Mouse (Mus musculus) CH12.LX (cell line): Measurements from ENCODE around the gene Kcnb1. TPM values are rescaled to one million over a fixed set of nuclear protein-coding genes. Genes with fewer than 3 reads are reported as not detected.

Experiments
- DNase-seq: peaks from one replicate; pipeline ENCODE4 v3.0.0-alpha.2; 2013; ENCODE audit errors: extremely low read depth
- H3K27ac ChIP-seq: 2 replicates; pipeline ENCODE4 v1.5.1; 2012; ENCODE audit warnings: low read depth, mild to moderate bottlenecking, control low read depth, moderate library complexity; ENCODE audit not compliant: insufficient read depth
- H3K27me3 ChIP-seq: replicated peaks from 2 replicates; pipeline ENCODE3; 2012; ENCODE audit warnings: inconsistent platforms
- H3K36me3 ChIP-seq, 2 experiments: replicated peaks in 1 of 2; 2 replicates each; pipeline versions ENCODE3 to v1.6.1; 2012; ENCODE audit warnings: inconsistent platforms in 1 of 2, low read length in 1 of 2, mild to moderate bottlenecking in 1 of 2, mixed read lengths in 1 of 2, moderate library complexity in 1 of 2; ENCODE audit not compliant: control insufficient read depth in 1 of 2, insufficient read depth in 1 of 2
- H3K4me1 ChIP-seq, 2 experiments: 2 replicates each; pipeline ENCODE4 v1.6.1; 2012; ENCODE audit warnings: inconsistent platforms in 1 of 2, moderate library complexity in 1 of 2; ENCODE audit not compliant: insufficient read depth in 2 of 2, control insufficient read depth in 1 of 2
- H3K4me2 ChIP-seq: 2 replicates; pipeline ENCODE4 v1.6.1; 2012; ENCODE audit warnings: low read depth, mild to moderate bottlenecking, control low read depth; ENCODE audit not compliant: poor library complexity, insufficient read depth, severe bottlenecking
- H3K4me3 ChIP-seq, 3 experiments: fragments of 150-350 bp in 1 of 3; sonication (generic) in 1 of 3; replicated peaks in 1 of 3; 2 replicates each; pipeline versions ENCODE3 to v1.5.1; 2011 to 2012; ENCODE audit warnings: low read depth in 2 of 3, low read length in 2 of 3, mild to moderate bottlenecking in 2 of 3, moderate library complexity in 2 of 3, control low read depth in 1 of 3, improper control_type of control experiment in 1 of 3, inconsistent platforms in 1 of 3, mixed read lengths in 1 of 3; ENCODE audit not compliant: poor library complexity in 1 of 3
- H3K79me2 ChIP-seq: replicated peaks from 2 replicates; pipeline ENCODE4 v1.6.1; 2012; ENCODE audit warnings: mild to moderate bottlenecking, moderate library complexity; ENCODE audit not compliant: control insufficient read depth, poor library complexity, insufficient read depth, severe bottlenecking; ENCODE audit errors: extremely low read depth
- H3K9ac ChIP-seq: 2 replicates; pipeline ENCODE4 v1.6.1; 2012; ENCODE audit warnings: low read depth, mild to moderate bottlenecking, control low read depth, moderate library complexity; ENCODE audit not compliant: insufficient read depth
- H3K9me3 ChIP-seq: replicated peaks from 2 replicates; pipeline ENCODE3; 2012; ENCODE audit warnings: low read length, inconsistent platforms, mixed read lengths
- BHLHE40 ChIP-seq: IDR thresholded peaks from 2 replicates; pipeline ENCODE4 v1.6.1; 2011; ENCODE audit warnings: mild to moderate bottlenecking, low read depth, low read length, improper control_type of control experiment
- CHD2 ChIP-seq: IDR thresholded peaks from 2 replicates; pipeline ENCODE4 v1.6.1; 2011; ENCODE audit warnings: low read length, improper control_type of control experiment
- E2F4 ChIP-seq: IDR thresholded peaks from 2 replicates; pipeline ENCODE4 v1.6.1; 2011; ENCODE audit warnings: low read depth, low read length, improper control_type of control experiment; ENCODE audit not compliant: insufficient replicate concordance
- ELF1 ChIP-seq: IDR thresholded peaks from 2 replicates; pipeline ENCODE4 v1.6.1; 2014; ENCODE audit warnings: low read depth, mild to moderate bottlenecking, inconsistent platforms, low read length, improper control_type of control experiment
- EP300 ChIP-seq: IDR thresholded peaks from 2 replicates; pipeline ENCODE4 v1.6.1; 2011; ENCODE audit warnings: low read length, improper control_type of control experiment
- ETS1 ChIP-seq: conservative IDR thresholded peaks from 2 replicates; pipeline ENCODE4 v1.6.1; 2012; ENCODE audit warnings: low read depth, mild to moderate bottlenecking, inconsistent platforms, low read length, improper control_type of control experiment, moderate library complexity
- GABPA ChIP-seq: IDR thresholded peaks from 2 replicates; pipeline ENCODE4 v1.6.1; 2012; ENCODE audit warnings: low read depth, low read length, improper control_type of control experiment, inconsistent platforms; ENCODE audit not compliant: insufficient replicate concordance
- HCFC1 ChIP-seq: IDR thresholded peaks from 2 replicates; pipeline ENCODE4 v1.6.1; 2012; ENCODE audit warnings: low read depth, mild to moderate bottlenecking, inconsistent platforms, low read length, improper control_type of control experiment
- IRF4 ChIP-seq: IDR thresholded peaks from 2 replicates; pipeline ENCODE4 v1.6.1; 2014; ENCODE audit warnings: low read depth, mild to moderate bottlenecking, inconsistent platforms, low read length, improper control_type of control experiment
- JUN ChIP-seq: IDR thresholded peaks from 2 replicates; pipeline ENCODE4 v1.6.1; 2011; ENCODE audit warnings: low read depth, mild to moderate bottlenecking, low read length, improper control_type of control experiment, moderate library complexity; ENCODE audit not compliant: insufficient read depth
- JUND ChIP-seq: conservative IDR thresholded peaks from 2 replicates; pipeline ENCODE4 v1.6.1; 2011; ENCODE audit warnings: low read depth, low read length, improper control_type of control experiment
- KAT2A ChIP-seq: IDR thresholded peaks from 2 replicates; pipeline ENCODE4 v1.6.1; 2012; ENCODE audit warnings: low read length, improper control_type of control experiment, inconsistent platforms; ENCODE audit not compliant: insufficient replicate concordance
- MAFK ChIP-seq: IDR thresholded peaks from 2 replicates; pipeline ENCODE4 v1.6.1; 2011; ENCODE audit warnings: low read length, improper control_type of control experiment; ENCODE audit not compliant: insufficient replicate concordance
- MAZ ChIP-seq: IDR thresholded peaks from 2 replicates; pipeline ENCODE4 v1.6.1; 2012; ENCODE audit warnings: low read depth, mild to moderate bottlenecking, inconsistent platforms, low read length, improper control_type of control experiment, moderate library complexity
- MEF2A ChIP-seq: IDR thresholded peaks from 2 replicates; pipeline ENCODE4 v1.6.1; 2014; ENCODE audit warnings: low read depth, mild to moderate bottlenecking, inconsistent platforms, low read length, improper control_type of control experiment, borderline replicate concordance
- NELFE ChIP-seq: IDR thresholded peaks from 2 replicates; pipeline ENCODE4 v1.6.1; 2011; ENCODE audit warnings: low read depth, low read length, improper control_type of control experiment
- NRF1 ChIP-seq: IDR thresholded peaks from 2 replicates; pipeline ENCODE4 v1.6.1; 2014; ENCODE audit warnings: low read depth, mild to moderate bottlenecking, inconsistent platforms, low read length, improper control_type of control experiment, moderate library complexity
- POLR2AphosphoS2 ChIP-seq: IDR thresholded peaks from 2 replicates; pipeline ENCODE4 v1.6.1; 2011; ENCODE audit warnings: low read depth, low read length, improper control_type of control experiment
- RCOR1 ChIP-seq: conservative IDR thresholded peaks from 2 replicates; pipeline ENCODE4 v1.6.1; 2012; ENCODE audit warnings: low read depth, mild to moderate bottlenecking, inconsistent platforms, low read length, improper control_type of control experiment
- SIN3A ChIP-seq: IDR thresholded peaks from 2 replicates; pipeline ENCODE4 v1.6.1; 2012; ENCODE audit warnings: low read length, improper control_type of control experiment, inconsistent platforms
- SMC3 ChIP-seq: IDR thresholded peaks from 2 replicates; pipeline ENCODE4 v1.6.1; 2011; ENCODE audit warnings: low read depth, low read length, improper control_type of control experiment
- TBP ChIP-seq: conservative IDR thresholded peaks from 2 replicates; pipeline ENCODE4 v1.6.1; 2011; ENCODE audit warnings: low read depth, low read length, improper control_type of control experiment
- TCF12 ChIP-seq: IDR thresholded peaks from 2 replicates; pipeline ENCODE4 v1.6.1; 2014; ENCODE audit warnings: low read depth, mild to moderate bottlenecking, inconsistent platforms, low read length, improper control_type of control experiment
- USF1 ChIP-seq: IDR thresholded peaks from 2 replicates; pipeline ENCODE4 v1.6.1; 2014; ENCODE audit warnings: low read depth, mild to moderate bottlenecking, inconsistent platforms, low read length, improper control_type of control experiment
- USF2 ChIP-seq: conservative IDR thresholded peaks from 2 replicates; pipeline ENCODE4 v1.6.1; 2011; ENCODE audit warnings: low read depth, low read length, improper control_type of control experiment
- ZC3H11A ChIP-seq: IDR thresholded peaks from 2 replicates; pipeline ENCODE4 v1.6.1; 2012; ENCODE audit warnings: low read depth, mild to moderate bottlenecking, inconsistent platforms, low read length, improper control_type of control experiment
- ZMIZ1 ChIP-seq: IDR thresholded peaks from 2 replicates; pipeline ENCODE4 v1.6.1; 2012; ENCODE audit warnings: low read depth, mild to moderate bottlenecking, inconsistent platforms, low read length, improper control_type of control experiment
- dilution Hi-C: fragments of 300-500 bp; cut with MboI; formaldehyde crosslinking; loops from 2 replicates; pipeline ENCODE4 v1.14.3; 2020; ENCODE audit warnings: low sequenced_read_pairs; ENCODE audit not compliant: extremely low pct_unique_long_range_greater_than_20kb, extremely low pct_ligation_motif_present
- in situ Hi-C: fragments of 300-500 bp; cut with MboI; formaldehyde crosslinking; loops from 3 replicates; pipeline ENCODE4 v1.14.3; 2019; ENCODE audit warnings: low sequenced_read_pairs, low pct_ligation_motif_present, low pct_unique_long_range_greater_than_20kb, mixed read lengths
- polyA plus RNA-seq: library from polyadenylated mRNA; unstranded; fragments of >175 nt; gene quantifications from 2 replicates; pipeline ENCODE4 v1.2.1, GENCODE M21; 2012; ENCODE audit warnings: low read depth; ENCODE audit not compliant: insufficient read length
- total RNA-seq, 2 experiments: library from RNA; depleted of rRNA; stranded (reverse); fragments of 300-350 nt in 1 of 2; fragments of >200 nt in 1 of 2; gene quantifications; 2 replicates each; pipeline ENCODE4 v1.2.3; 2012 to 2014

Kcnb1 gene
- total and polyA plus RNA-seq, 3 experiments: 2.5 to 6.6 (median 5.1) TPM

DNA sequence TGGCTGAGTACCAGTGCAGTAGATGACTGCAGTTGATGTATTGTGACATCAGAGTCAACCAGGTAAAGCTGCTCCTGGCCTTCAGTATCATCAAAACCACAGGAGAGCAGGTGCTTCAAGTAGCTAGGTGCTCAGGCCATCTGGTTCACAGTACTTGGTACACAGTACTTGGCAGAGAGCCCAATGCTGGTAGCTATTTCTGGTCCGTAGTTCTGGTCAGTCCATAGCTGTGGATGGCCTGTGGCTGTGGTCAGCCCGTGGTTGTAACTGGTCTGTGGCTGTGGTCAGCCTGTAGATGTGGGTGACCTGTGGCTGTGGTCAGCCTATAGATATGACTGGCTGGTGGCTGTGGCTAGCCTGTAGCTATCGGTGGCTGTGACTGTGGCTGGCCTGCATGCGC lies 95.3 kb downstream of the Kcnb1 start:
- H3K9me3 ChIP-seq: peaks cover 7% of the 10 kb centered on the region
- peaks cover 7 to 8% of the 10 kb centered on the region in 2 experiments; a peak in 3 of 4 replicates for H3K4me1 ChIP-seq
- in situ Hi-C loops: no loop called here

DNA sequence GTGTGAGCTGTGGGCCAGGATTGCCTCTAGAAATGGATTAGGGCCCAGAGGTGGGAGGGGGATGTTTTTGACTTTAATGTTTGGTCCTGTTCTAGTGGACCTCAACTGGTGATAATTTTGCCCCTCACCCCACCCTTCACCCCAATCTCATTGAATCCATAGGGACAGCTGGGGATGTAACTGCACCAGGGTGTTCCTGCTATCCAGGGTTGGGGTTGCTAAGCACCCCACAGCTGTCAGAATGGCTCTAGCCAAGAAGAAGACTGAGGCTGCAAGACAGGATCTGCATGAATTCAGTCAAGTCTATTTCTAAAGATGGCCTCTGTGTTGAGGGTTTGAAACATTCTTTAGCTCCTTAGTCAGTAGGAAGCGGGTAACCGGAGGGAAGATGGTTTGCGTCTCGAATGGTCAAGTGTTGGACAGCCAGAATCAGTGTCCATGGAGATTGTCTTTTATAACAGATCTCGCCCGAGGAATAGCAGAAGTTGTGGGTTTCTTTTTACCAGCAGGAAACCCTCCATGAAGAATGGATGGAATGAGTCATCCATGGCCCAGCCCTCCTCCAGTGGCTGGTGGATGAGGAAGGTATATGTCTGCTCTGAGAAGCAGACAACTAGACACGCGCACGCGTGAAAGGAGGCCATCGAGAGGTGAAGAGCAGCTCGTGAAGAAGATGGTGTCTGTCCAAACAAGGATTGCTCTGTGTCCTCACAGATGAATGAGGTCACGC lies 96.6 kb downstream of the Kcnb1 start:
- H3K27ac ChIP-seq: no peak overlapping the region
- H3K9ac ChIP-seq: no peak overlapping the region
- peaks cover 7% of the 10 kb centered on the region for H3K9me3 ChIP-seq
- DNase-seq: peak; percentile 62
- peaks cover 11% of the 10 kb centered on the region for H3K27me3 ChIP-seq
- H3K4me2 ChIP-seq: no peak overlapping the region
- no peaks in the 10 kb centered on the region for H3K36me3 ChIP-seq
- H3K4me1 ChIP-seq: peaks cover 7% of the 10 kb centered on the region in 2 experiments; a peak in 3 of 4 replicates
- in situ Hi-C loops: no loop called here
- dilution Hi-C loops: no loop called here
- H3K4me3 ChIP-seq: no peak overlapping the region
- TF ChIP-seq ZC3H11A (no peak), GABPA (no peak), NRF1 (peak; percentile 57), TCF12 (no peak), SIN3A (no peak), ZMIZ1 (no peak), IRF4 (no peak), E2F4 (no peak), USF1 (no peak), SMC3 (no peak), CHD2 (no peak), MAFK (no peak), JUND (0 out of 2 replicates have a peak, but pooled peaks have one; percentile 26), NELFE (no peak), EP300 (peak; percentile 41; the same call in 1 of the 2 replicates), HCFC1 (no peak), MEF2A (no peak)
- H3K79me2 ChIP-seq: no peaks in the 10 kb centered on the region

More for the DNA sequence above, 95.3 kb downstream of the Kcnb1 start:
- Histone ChIP-seq H3K27ac (no peak overlapping the region), H3K9ac (no peak overlapping the region), H3K36me3 (no peaks in the 10 kb centered on the region), H3K79me2 (no peaks in the 10 kb centered on the region), H3K27me3 (peaks cover 3% of the 10 kb centered on the region), H3K4me3 (no peak overlapping the region), H3K4me2 (no peak overlapping the region)
- no peak for DNase-seq
- dilution Hi-C loops: no loop called here
- TF ChIP-seq TBP (no peak), KAT2A (no peak), RCOR1 (no peak), SIN3A (no peak), USF2 (no peak), MAFK (no peak), ETS1 (no peak), CHD2 (no peak), EP300 (no peak), GABPA (no peak), POLR2AphosphoS2 (no peak), BHLHE40 (no peak), JUN (no peak), MAZ (no peak), SMC3 (no peak), E2F4 (no peak), ELF1 (no peak)
